Mouse (Mus musculus): ENCODE results near the gene Ptprd. TPM values are rescaled to one million over a fixed set of nuclear protein-coding genes. Genes with fewer than 3 reads are reported as not detected.

Gene Ptprd
- polyA plus RNA-seq, 1 experiment = 4.5 TPM

DNA sequence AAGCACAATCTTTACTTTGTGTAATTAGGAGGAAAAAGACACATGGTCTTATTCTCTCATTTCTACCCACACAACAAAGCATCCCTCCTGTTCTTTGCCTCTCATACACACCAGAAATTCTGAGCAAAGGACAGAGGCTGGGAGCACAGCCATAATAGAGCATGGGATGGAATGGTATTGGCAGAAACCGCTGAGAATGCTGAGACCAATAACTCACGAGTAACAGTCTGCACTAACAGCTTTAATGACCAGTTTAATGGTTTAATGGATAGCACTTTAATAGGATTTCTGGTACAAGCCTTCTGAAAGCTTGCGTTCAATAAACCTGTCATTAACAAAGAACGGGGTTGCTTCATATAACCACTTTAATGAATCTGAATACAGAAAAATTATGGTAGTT, 2190.1 kb downstream of the Ptprd start:
- 67% methylated on average over 4 of the region's 4 CpGs for WGBS
- DNase-seq (ENCODE audit: low read depth, low spot score) = no peak

DNA sequence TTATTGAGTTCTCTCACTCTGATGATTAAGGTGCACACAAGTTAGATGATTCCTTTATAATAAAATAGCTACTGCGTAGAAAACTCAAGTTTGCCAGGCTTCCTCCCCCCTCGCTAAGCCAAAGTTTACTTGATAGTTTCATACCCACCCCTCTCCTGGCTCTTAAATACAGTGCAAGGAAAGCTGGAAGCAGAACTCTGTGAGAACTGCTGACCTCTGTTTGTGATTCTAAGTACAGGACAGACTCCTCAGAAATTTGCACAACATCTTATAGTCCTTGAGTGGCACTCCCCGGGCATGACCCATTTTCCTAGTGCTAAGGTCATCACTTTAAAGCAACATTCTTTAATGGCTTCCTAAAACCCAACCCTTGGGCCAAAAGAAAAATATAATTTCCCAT, 2196.7 kb downstream of the Ptprd start:
- no peak for DNase-seq (ENCODE audit: low read depth, low spot score)
- WGBS = 85% methylated on average over 3 of the region's 3 CpGs

- DNase-seq (ENCODE audit: low read depth, low spot score) = no peak
- WGBS = 73% methylated on average over 3 of the region's 3 CpGs
Observed at GRCm38 (mm10) chr4:76014151-76014840, 2197.5 kb downstream of the Ptprd start.

DNA sequence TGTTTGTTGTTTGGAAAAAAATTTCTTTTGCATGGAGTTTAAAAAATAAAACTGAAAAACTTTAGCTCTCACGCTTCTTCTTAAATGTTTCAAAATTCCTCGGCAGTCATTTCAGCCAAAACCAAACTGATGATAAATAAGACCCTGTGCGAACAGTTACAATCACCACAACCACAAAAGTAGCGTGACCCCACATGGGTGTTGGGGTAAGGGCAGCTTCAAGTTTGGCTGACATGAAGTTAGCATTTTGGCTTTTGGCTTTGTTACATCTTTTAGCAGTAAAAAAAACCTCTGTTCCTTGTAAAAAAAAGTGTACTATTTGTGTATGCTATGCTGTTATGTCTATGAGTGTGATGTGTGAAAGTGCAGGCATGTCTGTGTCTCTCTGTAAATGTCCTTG, 2203.2 kb downstream of the Ptprd start:
- DNase-seq (ENCODE audit: low read depth, low spot score) = no peak
- 89% methylated on average over 4 of the region's 4 CpGs for WGBS

GRCm38 (mm10) chr4:76007219-76007618, 2204.5 kb downstream of the Ptprd start:
- WGBS = 89% methylated on average over 3 of the region's 3 CpGs
- no peak for DNase-seq (ENCODE audit: low read depth, low spot score)

DNA sequence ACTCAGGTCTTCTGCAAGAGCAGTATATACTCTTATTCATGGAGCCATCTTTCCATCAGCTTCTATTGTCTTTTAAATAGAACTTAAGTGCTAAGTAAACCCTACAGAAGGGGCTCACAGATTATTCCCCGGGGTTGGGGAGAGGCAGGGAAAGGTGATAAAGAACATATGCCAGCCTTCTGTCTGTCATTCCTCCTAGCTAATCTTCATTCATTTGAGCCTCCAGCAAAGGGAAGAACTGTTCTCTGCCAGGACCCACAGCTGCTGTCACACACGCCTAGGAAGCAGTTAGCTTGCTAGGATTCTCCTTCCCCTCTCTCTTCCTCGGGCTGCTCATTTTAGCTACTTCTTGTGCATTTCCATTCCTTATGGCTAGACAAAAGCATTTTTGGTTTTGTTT, 2205.0 kb downstream of the Ptprd start:
- WGBS = 61% methylated on average over 3 of the region's 3 CpGs
- DNase-seq (ENCODE audit: low read depth, low spot score) = no peak

- WGBS = 95% methylated on average over 2 of the region's 2 CpGs
- DNase-seq (ENCODE audit: low read depth, low spot score) = no peak
Observed at GRCm38 (mm10) chr4:76004161-76004560, 2207.6 kb downstream of the Ptprd start.

DNA sequence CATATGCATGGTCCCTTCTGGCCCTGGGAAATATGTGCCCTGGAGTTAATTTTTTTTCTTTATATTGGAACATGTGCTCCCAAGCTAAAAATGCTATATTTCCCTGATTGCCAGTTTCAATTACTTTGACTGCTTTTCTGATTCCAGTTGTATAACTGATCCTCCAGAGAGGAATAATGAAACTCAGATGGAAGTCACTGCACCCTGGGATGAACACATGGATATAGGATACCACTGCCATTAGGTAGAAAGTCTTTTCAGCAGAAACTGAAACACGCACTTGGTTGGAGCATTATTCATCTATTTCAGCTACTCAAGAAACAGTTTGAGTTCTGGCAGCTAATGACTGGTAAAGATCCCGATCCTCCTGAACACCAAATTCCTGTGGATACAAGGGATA, 2211.5 kb downstream of the Ptprd start:
- WGBS = 93% methylated on average over 2 of the region's 2 CpGs
- DNase-seq (ENCODE audit: low read depth, low spot score) = no peak

- no peak for DNase-seq (ENCODE audit: low read depth, low spot score)
- 91% methylated on average over 4 of the region's 4 CpGs for WGBS
Observed at GRCm38 (mm10) chr4:75995841-75996240, 2215.9 kb downstream of the Ptprd start.

DNA sequence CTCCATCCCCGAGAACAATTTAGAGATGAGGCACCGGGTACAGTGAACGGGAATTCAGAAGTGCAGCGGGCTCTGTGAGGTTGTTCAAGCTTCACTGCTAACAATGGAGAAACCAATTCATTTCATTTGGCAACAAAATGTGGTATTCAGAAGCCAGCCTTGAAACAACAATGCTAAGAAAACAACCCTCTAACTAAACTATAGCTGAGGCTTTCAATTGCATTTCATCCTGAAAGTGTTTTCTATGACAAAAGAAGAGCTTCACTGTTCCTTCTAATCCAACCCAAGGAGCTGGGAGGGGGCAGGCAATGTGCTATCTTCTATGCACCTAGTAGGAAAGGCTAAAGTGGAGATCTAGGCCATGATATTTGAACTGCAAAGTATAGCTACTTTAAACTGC, 2217.2 kb downstream of the Ptprd start:
- 88% methylated on average over 4 of the region's 4 CpGs for WGBS
- DNase-seq (ENCODE audit: low read depth, low spot score) = no peak

GRCm38 (mm10) chr4:75993092-75993491, 2218.7 kb downstream of the Ptprd start:
- DNase-seq (ENCODE audit: low read depth, low spot score) = no peak
- WGBS = 87% methylated on average over 7 of the region's 7 CpGs

DNA sequence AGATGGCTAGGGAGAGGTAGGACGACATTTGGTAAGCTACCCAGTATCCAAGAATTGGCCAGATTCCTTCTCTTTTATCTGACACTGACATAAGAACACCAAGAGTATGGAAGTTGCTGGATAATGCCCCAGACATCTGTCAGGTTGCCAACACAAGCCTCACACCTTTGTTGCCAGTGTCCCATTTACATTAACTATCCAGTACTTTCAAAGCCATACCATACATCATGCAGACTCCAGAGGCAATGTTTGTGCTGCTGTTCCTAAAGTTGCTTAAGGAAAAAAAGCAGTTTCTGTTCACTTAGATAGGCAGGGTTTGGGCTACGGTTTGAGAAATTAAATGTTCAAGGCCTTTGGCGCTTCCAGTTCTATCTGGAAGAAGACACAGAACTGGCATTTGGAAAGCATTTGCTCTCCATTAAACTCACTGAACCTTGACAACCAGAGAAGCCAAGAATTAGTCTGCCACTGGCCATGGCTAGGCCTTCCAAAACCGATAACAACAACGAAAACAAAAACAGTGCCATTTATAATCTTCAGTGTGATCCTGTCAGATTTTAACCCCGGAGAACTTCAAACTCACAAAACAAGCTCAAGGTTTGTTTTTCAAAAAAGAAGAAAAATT, 2220.0 kb downstream of the Ptprd start:
- no peak for DNase-seq (ENCODE audit: low read depth, low spot score)
- WGBS = 87% methylated on average over 6 of the region's 6 CpGs

DNA sequence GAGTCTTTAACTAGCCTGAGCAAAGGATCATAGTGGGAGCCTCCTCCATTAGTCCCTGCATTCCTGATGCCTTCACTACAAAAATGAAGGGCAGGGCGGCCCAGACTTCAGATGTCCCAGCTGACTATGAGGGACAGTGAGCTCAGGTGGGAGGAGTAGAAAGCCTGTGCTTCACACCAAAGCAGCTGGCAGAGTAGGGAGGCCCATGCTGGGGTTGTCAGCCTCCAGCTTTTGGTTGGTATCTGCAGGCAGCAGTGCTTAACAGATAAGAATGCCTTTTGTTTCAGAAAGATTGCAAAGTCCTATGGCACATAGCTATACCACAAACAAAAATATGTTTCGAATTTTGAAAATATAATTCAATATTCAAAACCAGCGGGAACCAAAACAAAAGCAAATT, 2237.0 kb downstream of the Ptprd start:
- 92% methylated on average over 3 of the region's 3 CpGs for WGBS
- DNase-seq (ENCODE audit: low read depth, low spot score) = no peak

DNA sequence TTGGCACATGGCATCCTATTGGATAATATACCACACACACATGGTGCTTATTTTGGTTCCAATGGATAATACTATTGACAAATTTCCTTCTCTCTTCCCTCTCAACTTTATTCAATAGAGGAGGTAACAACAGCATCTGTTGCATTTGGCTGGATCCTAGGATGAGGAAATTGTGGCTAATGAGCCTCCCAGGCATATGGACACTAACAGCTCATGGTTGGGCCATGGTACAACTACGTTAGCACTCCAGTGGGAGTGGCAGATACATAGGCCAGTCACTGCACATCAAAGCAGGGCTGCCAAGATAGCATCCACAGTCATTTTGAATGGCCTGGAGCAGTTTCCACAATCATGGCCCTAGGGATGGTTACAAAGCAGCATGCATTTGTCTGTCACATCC, 2238.4 kb downstream of the Ptprd start:
- WGBS = 79% methylated on average over 1 of the region's 1 CpGs
- no peak for DNase-seq (ENCODE audit: low read depth, low spot score)

- 84% methylated on average over 2 of the region's 2 CpGs for WGBS
- no peak for DNase-seq (ENCODE audit: low read depth, low spot score)
Observed at GRCm38 (mm10) chr4:75969961-75970360, 2241.8 kb downstream of the Ptprd start.

DNA sequence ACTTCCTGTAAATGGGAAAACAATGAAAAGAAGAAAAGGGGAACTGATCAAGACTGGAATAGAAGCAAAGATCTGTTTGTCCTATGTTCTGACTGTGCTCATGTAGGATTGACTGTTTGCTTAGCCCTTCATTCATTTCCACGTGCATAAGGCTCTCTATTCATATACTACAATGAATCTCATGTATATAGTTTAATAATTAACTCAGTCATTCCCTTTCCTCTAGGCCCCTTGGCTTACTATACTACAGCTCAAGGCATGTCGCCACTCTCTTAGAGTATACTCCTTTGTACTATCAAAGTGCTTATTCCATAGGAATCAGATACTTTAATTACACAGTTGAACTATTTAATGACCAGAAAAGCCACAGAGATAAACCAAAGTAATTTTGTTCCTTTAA, 2243.1 kb downstream of the Ptprd start:
- WGBS = 27% methylated on average over 2 of the region's 2 CpGs
- no peak for DNase-seq (ENCODE audit: low read depth, low spot score)

- WGBS = 86% methylated on average over 3 of the region's 3 CpGs
- no peak for DNase-seq (ENCODE audit: low read depth, low spot score)
Observed at GRCm38 (mm10) chr4:75965810-75966209, 2246.0 kb downstream of the Ptprd start.

GRCm38 (mm10) chr4:75962916-75963315, 2248.8 kb downstream of the Ptprd start:
- DNase-seq (ENCODE audit: low read depth, low spot score) = no peak
- WGBS = 63% methylated on average over 2 of the region's 2 CpGs

- no peak for DNase-seq (ENCODE audit: low read depth, low spot score)
- WGBS = 59% methylated on average over 2 of the region's 2 CpGs
Observed at GRCm38 (mm10) chr4:75961865-75962264, 2249.9 kb downstream of the Ptprd start.

DNA sequence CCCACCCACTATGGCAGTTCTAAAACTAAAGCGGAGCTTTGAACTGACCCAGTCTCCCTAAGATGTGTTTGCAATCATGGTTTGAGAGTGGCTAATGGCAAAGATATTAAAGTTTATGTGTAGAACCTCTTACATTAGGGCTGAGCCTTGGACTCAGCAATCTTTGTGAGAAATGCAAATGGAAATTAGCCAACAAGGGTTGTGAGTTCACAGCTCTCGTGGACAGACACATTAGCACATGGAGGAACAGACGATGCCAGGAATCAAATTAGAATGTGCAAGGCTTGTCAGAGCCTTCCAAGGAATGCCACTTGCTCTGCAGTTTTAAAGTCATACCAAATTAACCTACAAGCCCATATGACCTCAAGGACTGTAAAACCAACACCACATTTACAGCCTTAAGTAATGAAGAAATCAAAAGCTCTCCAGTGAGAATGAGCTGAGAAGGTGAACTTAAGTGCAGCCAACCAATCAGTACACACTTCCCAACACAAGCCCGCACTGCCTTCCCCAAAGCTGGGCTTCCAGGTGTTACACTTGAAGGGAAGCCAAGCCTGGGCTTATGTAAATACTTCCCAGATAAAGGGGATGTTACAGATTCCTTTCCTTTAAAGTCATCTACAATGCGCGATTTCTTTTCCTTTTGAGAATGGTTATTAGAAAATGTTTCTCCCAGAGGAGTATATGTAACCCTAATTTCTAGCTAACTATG, 2258.3 kb downstream of the Ptprd start:
- WGBS = 42% methylated on average over 6 of the region's 6 CpGs
- no peak for DNase-seq (ENCODE audit: low read depth, low spot score)

DNA sequence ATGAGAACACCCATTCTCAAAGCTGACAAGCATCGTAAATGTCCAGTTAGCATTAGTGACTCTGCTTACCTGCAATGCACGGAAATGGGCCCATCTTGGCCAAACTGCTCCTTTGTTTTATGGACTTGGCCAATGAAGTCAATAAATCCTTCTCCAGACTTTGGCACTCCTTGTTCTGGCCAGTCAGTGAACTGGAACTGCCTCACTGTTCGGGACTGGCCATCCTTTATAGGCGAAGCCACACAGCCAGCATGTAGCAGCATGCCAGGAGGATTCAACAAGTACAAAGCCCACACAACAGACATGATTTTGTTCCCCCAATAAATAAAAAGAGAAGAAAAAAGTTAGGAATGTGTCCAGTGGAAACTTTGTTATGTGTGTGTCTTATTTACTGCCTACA, 2261.2 kb downstream of the Ptprd start:
- DNase-seq (ENCODE audit: low read depth, low spot score) = no peak
- 64% methylated on average over 4 of the region's 4 CpGs for WGBS
